Mouse (Mus musculus) lung, postnatal 4 days (tissue): ENCODE data around the gene Ppm1l.
"Not testable (repeated sequence)": the region's sequence is repeated elsewhere in the genome, so short reads cannot be mapped to it uniquely, and the experiment has no call there.

ENCODE experiments used
- DNase-seq, 2 experiments: peaks; one replicate each; pipeline ENCODE4 v3.0.0; 2021

Gene Ppm1l

GRCm38 (mm10) chr3:69548704-69549455 is 232.2 kb downstream of the Ppm1l start:
- peak in 1 of 2 experiments; percentile 12 for DNase-seq

DNA sequence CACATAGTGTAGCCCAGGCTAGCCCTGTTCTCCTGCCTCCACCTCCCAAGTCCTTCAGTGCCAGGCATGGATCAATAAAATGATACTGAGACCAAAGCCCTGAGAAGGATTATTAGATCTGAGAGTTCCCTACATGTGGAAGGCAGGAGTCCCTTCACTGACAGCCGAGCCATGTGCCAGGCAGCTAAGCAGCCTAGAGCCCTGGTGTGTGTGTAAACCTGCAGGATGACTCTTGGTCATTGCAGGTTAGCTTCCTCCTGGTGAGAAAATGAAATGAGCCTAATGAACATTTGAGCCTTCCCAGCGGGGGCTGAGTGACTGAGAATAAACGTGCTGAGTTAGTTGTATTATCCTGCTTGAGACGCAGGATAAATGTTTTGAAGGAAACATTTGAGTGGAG is 232.9 kb downstream of the Ppm1l start:
- DNase-seq, result no peak

DNA sequence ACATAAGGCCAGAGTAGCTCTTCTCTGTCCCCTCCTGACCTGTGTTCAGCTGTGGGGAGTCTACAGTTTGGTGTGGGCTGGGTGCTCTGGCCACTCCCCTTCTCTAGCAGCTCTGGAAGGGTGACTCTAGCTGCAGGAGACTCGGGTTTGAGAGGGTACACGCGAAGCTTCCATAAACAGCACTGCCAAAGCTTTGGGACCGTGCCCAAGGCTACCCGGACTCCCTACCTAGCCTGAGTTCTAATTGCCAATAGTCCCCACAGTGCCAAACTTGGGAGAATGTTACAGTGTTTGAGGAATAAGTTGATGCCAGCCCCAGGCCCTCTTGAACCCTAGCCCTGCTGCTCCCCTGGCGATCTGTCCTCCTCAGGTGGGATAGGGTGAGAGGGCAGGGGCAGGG is 238.8 kb downstream of the Ppm1l start:
- no peak for DNase-seq

- no peak for DNase-seq
Measured at GRCm38 (mm10) chr3:69556092-69556778, 239.6 kb downstream of the Ppm1l start.

GRCm38 (mm10) chr3:69559316-69559974 is 242.8 kb downstream of the Ppm1l start:
- no peak for DNase-seq

- DNase-seq, result no peak
Measured at GRCm38 (mm10) chr3:69559975-69560330, 243.3 kb downstream of the Ppm1l start.

GRCm38 (mm10) chr3:69561686-69562085 is 245.0 kb downstream of the Ppm1l start:
- DNase-seq, result peak in 1 of 2 experiments; percentile 33

- DNase-seq, result no peak
Measured at GRCm38 (mm10) chr3:69563406-69563805, 246.7 kb downstream of the Ppm1l start.

DNA sequence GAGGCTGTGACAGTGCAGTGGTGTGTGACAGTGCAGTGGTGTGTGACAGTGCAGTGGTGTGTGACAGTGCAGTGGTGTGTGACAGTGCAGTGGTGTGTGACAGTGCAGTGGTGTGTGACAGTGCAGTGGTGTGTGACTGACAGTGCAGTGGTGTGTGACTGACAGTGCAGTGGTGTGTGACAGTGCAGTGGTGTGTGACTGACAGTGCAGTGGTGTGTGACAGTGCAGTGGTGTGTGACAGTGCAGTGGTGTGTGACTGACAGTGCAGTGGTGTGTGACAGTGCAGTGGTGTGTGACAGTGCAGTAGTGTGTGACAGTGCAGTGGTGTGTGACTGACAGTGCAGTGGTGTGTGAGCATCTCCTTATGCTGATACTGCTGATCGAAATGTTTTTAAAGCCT is 248.9 kb downstream of the Ppm1l start:
- DNase-seq, result not testable (repeated sequence)

DNA sequence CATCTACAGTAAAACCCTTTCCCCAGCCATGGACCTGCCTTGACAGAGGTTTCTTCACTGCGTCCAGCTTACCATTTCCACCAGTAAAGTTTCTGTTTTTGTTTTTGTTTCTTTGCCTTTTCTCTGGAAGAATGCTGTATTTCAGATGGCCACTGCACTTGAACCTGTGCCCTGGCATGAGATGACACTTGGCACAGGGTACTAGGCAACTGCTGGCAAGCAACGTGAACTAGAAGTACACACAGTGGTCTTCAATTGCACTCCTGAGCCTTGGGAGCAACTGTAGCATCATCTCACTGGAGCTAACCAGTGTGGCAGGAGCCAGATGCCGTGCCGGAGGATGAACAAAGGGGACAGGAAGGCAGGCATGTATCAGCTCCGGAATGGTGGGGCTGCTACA is 255.9 kb downstream of the Ppm1l start:
- no peak for DNase-seq

DNA sequence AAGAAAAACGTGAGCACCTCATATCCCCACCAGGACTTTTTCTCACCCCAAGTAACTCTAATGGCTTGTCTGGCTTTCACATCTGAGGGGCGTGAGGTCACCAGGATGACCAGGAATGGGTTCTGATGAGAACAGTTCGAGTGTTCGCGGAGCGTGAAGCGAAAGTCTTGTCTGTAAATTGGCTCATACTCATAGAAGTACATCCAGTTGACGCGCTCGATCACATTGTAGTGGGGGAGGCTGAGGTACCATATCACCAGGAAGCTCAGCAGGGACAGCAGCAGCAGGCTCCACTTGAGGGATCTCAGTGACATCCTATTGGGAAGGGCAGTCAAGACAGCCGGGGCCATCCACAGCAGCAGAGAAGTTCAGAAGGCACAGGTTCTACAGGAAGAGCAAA is 258.9 kb downstream of the Ppm1l start:
- no peak for DNase-seq

- DNase-seq, result no peak
Measured at GRCm38 (mm10) chr3:69576715-69577114, 260.1 kb downstream of the Ppm1l start.

GRCm38 (mm10) chr3:69578791-69579190 is 262.1 kb downstream of the Ppm1l start:
- no peak for DNase-seq

- DNase-seq, result no peak
Measured at GRCm38 (mm10) chr3:69583798-69584197, 267.1 kb downstream of the Ppm1l start.

GRCm38 (mm10) chr3:69588101-69588760 is 271.6 kb downstream of the Ppm1l start:
- DNase-seq, result peak in 1 of 2 experiments; percentile 39

DNA sequence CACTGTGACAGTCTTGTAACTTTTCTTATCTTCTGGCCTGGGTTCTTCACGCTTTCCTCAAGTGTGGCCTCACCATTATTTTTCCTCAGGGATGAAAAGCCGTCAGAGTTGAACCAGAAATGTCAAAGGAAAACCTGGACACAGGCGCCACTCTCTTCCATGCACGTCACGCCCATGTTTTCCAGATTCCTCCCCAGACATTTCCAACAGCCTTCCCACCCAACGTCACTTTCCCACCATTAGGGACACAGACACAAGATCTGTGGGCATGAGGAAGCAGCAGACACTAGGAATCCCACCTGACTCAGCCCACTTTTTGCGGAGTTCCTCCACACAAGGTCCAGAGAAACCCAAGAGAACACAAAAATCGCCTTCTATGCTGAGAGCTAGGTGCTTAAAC is 276.8 kb downstream of the Ppm1l start:
- no peak for DNase-seq

GRCm38 (mm10) chr3:69594071-69594470 is 277.4 kb downstream of the Ppm1l start:
- DNase-seq, result peak in 1 of 2 experiments; percentile 25

- no peak for DNase-seq
Measured at GRCm38 (mm10) chr3:69596116-69596515, 279.5 kb downstream of the Ppm1l start.

DNA sequence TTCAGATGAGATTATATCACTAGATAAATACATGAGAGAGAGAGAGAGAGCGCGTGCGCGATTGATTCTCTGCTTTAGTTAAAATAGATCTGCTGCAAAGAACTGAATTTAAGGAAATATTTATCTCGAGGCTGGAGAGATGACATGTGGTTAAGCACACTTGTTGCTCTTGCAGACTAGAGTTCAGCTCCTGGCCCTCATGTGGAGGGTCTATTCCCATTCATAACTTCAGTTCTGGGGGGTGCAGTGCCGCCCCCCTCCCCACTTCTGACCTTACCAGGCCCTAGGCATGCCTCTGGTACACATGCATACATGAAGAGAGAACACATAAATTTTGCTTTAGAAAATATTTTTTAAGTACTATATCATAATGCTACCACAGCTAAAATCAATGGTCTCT is 280.6 kb downstream of the Ppm1l start:
- no peak for DNase-seq

DNA sequence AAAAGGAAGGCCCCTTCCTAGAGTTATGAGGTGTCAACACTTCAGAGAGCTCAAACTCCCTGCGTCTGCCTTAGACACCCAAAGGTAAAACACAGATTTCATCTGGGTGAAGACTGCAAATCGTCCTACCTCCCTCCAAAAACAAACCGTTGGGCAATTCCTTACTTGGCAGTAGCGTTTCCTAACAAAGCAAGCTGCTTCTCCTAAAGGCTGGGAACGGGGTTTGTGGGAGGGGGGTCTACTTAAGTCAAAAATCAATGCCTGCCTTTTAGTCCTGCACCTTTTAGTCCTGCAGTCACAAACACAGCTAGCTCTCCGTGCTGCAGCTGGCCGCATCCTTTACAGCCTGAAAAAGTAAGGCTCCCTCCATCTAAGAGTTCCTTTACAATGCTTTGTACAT is 281.2 kb downstream of the Ppm1l start:
- no peak for DNase-seq

GRCm38 (mm10) chr3:69598261-69599165 is 281.9 kb downstream of the Ppm1l start, which contains the start of gene B3galnt1:
Gene B3galnt1, minus strand, starts transcription at chr3:69598960.
- DNase-seq, result peak; percentile 71 to 73

GRCm38 (mm10) chr3:69599166-69599500 is 282.5 kb downstream of the Ppm1l start:
- DNase-seq, result no peak
